Mouse (Mus musculus): Measurements from ENCODE around the gene Ptprcap.

The Ptprcap gene

GRCm38 (mm10) chr19:4166678-4167476, 13.5 kb downstream of the Ptprcap start:
- DNase-seq (ENCODE audit: low spot score in 2 of 2): no peak

GRCm38 (mm10) chr19:4169378-4169784, 16.0 kb downstream of the Ptprcap start:
- peak; percentile 100 for DNase-seq (ENCODE audit: low spot score in 2 of 2)

- DNase-seq (ENCODE audit: low spot score in 2 of 2): no peak
Observed at GRCm38 (mm10) chr19:4169810-4170209, 16.4 kb downstream of the Ptprcap start.

GRCm38 (mm10) chr19:4170723-4171392, 17.5 kb downstream of the Ptprcap start:
- DNase-seq (ENCODE audit: low spot score in 2 of 2): no peak

GRCm38 (mm10) chr19:4171393-4172290, 18.2 kb downstream of the Ptprcap start:
- DNase-seq (ENCODE audit: low spot score in 2 of 2): peak in 1 of 2 experiments; percentile 72

- DNase-seq (ENCODE audit: low spot score in 2 of 2): no peak
Observed at GRCm38 (mm10) chr19:4172925-4173324, 19.5 kb downstream of the Ptprcap start.

- no peak for DNase-seq (ENCODE audit: low spot score in 2 of 2)
Observed at GRCm38 (mm10) chr19:4175368-4175947, 22.1 kb downstream of the Ptprcap start, which contains the start of gene Carns1. Gene Carns1, minus strand, starts transcription at chr19:4175479.

- no peak for DNase-seq (ENCODE audit: low spot score in 2 of 2)
Observed at GRCm38 (mm10) chr19:4180411-4180810, 27.0 kb downstream of the Ptprcap start.

GRCm38 (mm10) chr19:4181892-4182291, 28.5 kb downstream of the Ptprcap start:
- DNase-seq (ENCODE audit: low spot score in 2 of 2): peak in 1 of 2 experiments; percentile 48

- DNase-seq (ENCODE audit: low spot score in 2 of 2): no peak
Observed at GRCm38 (mm10) chr19:4183689-4184088, 30.3 kb downstream of the Ptprcap start.

- DNase-seq (ENCODE audit: low spot score in 2 of 2): peak; percentile 63 to 78
Observed at GRCm38 (mm10) chr19:4184976-4185975, 31.9 kb downstream of the Ptprcap start.

- no peak for DNase-seq (ENCODE audit: low spot score in 2 of 2)
Observed at GRCm38 (mm10) chr19:4187303-4187702, 33.9 kb downstream of the Ptprcap start.

GRCm38 (mm10) chr19:4189051-4189620, 35.7 kb downstream of the Ptprcap start:
- DNase-seq (ENCODE audit: low spot score in 2 of 2): no peak

- peak; percentile 76 to 85 for DNase-seq (ENCODE audit: low spot score in 2 of 2)
Observed at GRCm38 (mm10) chr19:4190831-4191334, 37.5 kb downstream of the Ptprcap start, which contains the start of gene Tbc1d10c. Gene Tbc1d10c, minus strand, starts transcription at chr19:4191284.

- DNase-seq (ENCODE audit: low spot score in 2 of 2): peak; percentile 99 to 100
Observed at GRCm38 (mm10) chr19:4191528-4192250, 38.3 kb downstream of the Ptprcap start, which contains the start of gene Ppp1ca. Gene Ppp1ca, plus strand, starts transcription at chr19:4192065.

- DNase-seq (ENCODE audit: low spot score in 2 of 2): no peak
Observed at GRCm38 (mm10) chr19:4192251-4192985, 39.0 kb downstream of the Ptprcap start.

GRCm38 (mm10) chr19:4193129-4193528, 39.7 kb downstream of the Ptprcap start:
- DNase-seq (ENCODE audit: low spot score in 2 of 2): no peak

Measured in spleen, postnatal 4 days (tissue).